Mouse (Mus musculus) forebrain, embryonic 13.5 days (tissue): ENCODE data around the gene Mmp9. TPM values are rescaled to one million over a fixed set of nuclear protein-coding genes. Genes with fewer than 3 reads are reported as not detected.

Source experiments
- ATAC-seq: fragments of 200-750 bp; cut with Nextera tagmentation; 2 replicates; pipeline ENCODE4 v1.8.0; 2017
- H3K27ac ChIP-seq: fragments of 300-500 bp; sonication (generic); 2 replicates; pipeline ENCODE4 v1.5.1; 2015; ENCODE audit warnings: inconsistent platforms, mild to moderate bottlenecking, moderate library complexity
- H3K27me3 ChIP-seq: fragments of 300-500 bp; sonication (generic); 2 replicates; pipeline ENCODE4 v1.6.1; 2015; ENCODE audit warnings: mild to moderate bottlenecking, inconsistent platforms
- H3K36me3 ChIP-seq: fragments of 300-500 bp; sonication (generic); 2 replicates; pipeline ENCODE4 v1.6.1; 2015; ENCODE audit warnings: mild to moderate bottlenecking, inconsistent platforms; ENCODE audit not compliant: poor library complexity, severe bottlenecking
- H3K4me1 ChIP-seq: fragments of 300-500 bp; sonication (generic); 2 replicates; pipeline ENCODE4 v1.6.1; 2015; ENCODE audit warnings: inconsistent platforms
- H3K4me2 ChIP-seq: fragments of 300-500 bp; sonication (generic); 2 replicates; pipeline ENCODE4 v1.6.1; 2015; ENCODE audit warnings: inconsistent platforms, mild to moderate bottlenecking, moderate library complexity
- H3K4me3 ChIP-seq: fragments of 300-500 bp; sonication (generic); 2 replicates; pipeline ENCODE4 v1.5.1; 2015; ENCODE audit warnings: mild to moderate bottlenecking, inconsistent platforms
- H3K9ac ChIP-seq: fragments of 300-500 bp; sonication (generic); 2 replicates; pipeline ENCODE4 v1.6.1; 2015; ENCODE audit warnings: mild to moderate bottlenecking, inconsistent platforms
- H3K9me3 ChIP-seq: fragments of 300-500 bp; sonication (generic); replicated peaks from 2 replicates; pipeline ENCODE4 v1.6.1; 2016; ENCODE audit warnings: inconsistent platforms
- WGBS: fragments of 180-500 bp; shearing (Covaris S2); methylation state at CpG from one replicate; pipeline ENCODE4 v1.1.7; 2015; 5-methylcytosine and 5-hydroxymethylcytosine counted together
- polyA plus RNA-seq: library from polyadenylated mRNA; unstranded; fragments of >200 nt; fragmentation: Nextera tagmentation; extraction: Ambion mirVana; gene quantifications from 2 replicates; pipeline ENCODE4 v1.2.1, GENCODE M21; 2015

Mmp9 gene
- polyA plus RNA-seq: 8.6 and 10.6 TPM in 2 replicates

DNA sequence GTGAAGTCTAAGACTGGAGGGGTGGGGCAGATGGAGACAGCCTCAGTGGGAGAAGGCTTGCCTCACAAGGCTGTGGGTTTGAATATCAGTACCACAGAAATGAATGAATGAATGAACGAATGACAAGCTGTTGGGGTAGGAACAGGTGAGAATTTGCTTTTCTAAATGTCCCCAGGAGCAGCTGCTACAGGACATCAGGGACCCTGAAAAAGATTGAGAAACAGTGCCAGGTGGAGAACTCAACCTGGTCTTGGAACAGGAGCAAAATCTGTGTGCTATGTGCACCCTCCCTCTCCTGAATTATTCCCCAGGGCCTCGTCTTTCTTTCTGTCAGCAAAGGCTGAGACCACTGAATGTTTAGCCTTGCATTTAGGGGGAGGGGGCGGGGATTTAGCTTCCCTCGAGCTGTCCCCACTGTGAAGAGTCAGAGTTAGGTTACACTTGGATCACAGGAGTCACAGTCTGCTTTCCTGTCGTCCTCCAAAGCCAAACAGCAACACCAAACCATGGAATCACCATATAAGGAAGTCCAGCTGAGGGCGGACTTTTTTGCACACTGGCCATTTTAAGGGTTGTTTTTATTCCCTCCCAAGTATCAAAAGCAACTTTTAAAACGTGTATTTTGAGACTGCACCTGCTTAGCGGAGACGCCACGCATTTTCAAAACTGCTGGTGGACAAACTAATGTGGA lies at the start of gene Mmp9:
Gene Mmp9, plus strand, starts transcription at position 641 of the 691 bp plus-strand sequence.
- Histone ChIP-seq H3K27ac (peak within 1 kb of the TSS; percentile 57; the same call in 1 of the 2 replicates), H3K27me3 (peaks cover 44% of the 10 kb centered on the region), H3K9me3 (no peaks in the 10 kb centered on the region), H3K9ac (no peak within 1 kb of the TSS), H3K4me2 (no peak within 1 kb of the TSS; the same call in 1 of the 2 replicates), H3K4me3 (no peak within 1 kb of the TSS), H3K4me1 (peaks cover 21% of the 10 kb centered on the region), H3K36me3 (no peaks in the 10 kb centered on the region)
- ATAC-seq: no peak
- WGBS: 23% methylated on average over 10 of the region's 10 CpGs

GRCm38 (mm10) chr2:164891056-164891834 lies 49.3 kb upstream of the Mmp9 start:
- Histone ChIP-seq H3K9me3 (no peaks in the 10 kb centered on the region), H3K9ac (no peak overlapping the region; the same call in 1 of the 2 replicates), H3K36me3 (peaks cover 100% of the 10 kb centered on the region), H3K4me2 (no peak overlapping the region), H3K4me3 (no peak overlapping the region), H3K4me1 (no peaks in the 10 kb centered on the region), H3K27ac (no peak overlapping the region), H3K27me3 (no peaks in the 10 kb centered on the region)
- ATAC-seq: no peak
- 87% methylated on average over 13 of the region's 13 CpGs for WGBS

- ATAC-seq: no peak
- WGBS: 73% methylated on average over 15 of the region's 15 CpGs
- Histone ChIP-seq H3K4me3 (no peak overlapping the region), H3K9ac (no peak overlapping the region), H3K4me2 (no peak overlapping the region), H3K27me3 (no peaks in the 10 kb centered on the region), H3K4me1 (no peaks in the 10 kb centered on the region), H3K9me3 (no peaks in the 10 kb centered on the region), H3K36me3 (peaks cover 100% of the 10 kb centered on the region), H3K27ac (no peak overlapping the region)
Measured at GRCm38 (mm10) chr2:164891908-164892695, 48.5 kb upstream of the Mmp9 start.

- Histone ChIP-seq H3K36me3 (peaks cover 100% of the 10 kb centered on the region), H3K4me2 (no peak overlapping the region), H3K9ac (no peak overlapping the region), H3K27me3 (no peaks in the 10 kb centered on the region), H3K9me3 (no peaks in the 10 kb centered on the region), H3K4me1 (no peaks in the 10 kb centered on the region), H3K27ac (no peak overlapping the region), H3K4me3 (no peak overlapping the region)
- ATAC-seq: no peak
- WGBS: 90% methylated on average over 6 of the region's 6 CpGs
Measured at GRCm38 (mm10) chr2:164892696-164893216, 47.8 kb upstream of the Mmp9 start.

GRCm38 (mm10) chr2:164894048-164894447 lies 46.5 kb upstream of the Mmp9 start:
- 80% methylated on average over 5 of the region's 5 CpGs for WGBS
- no peak overlapping the region for H3K4me3 ChIP-seq
- no peak overlapping the region for H3K4me2 ChIP-seq
- no peaks in the 10 kb centered on the region for H3K27me3 ChIP-seq
- peaks cover 100% of the 10 kb centered on the region for H3K36me3 ChIP-seq
- ATAC-seq: no peak
- H3K27ac ChIP-seq: no peak overlapping the region
- no peaks in the 10 kb centered on the region for H3K4me1 ChIP-seq
- no peak overlapping the region for H3K9ac ChIP-seq
- H3K9me3 ChIP-seq: no peaks in the 10 kb centered on the region

- 88% methylated on average over 1 of the region's 1 CpGs for WGBS
- Histone ChIP-seq H3K4me1 (no peaks in the 10 kb centered on the region), H3K27ac (no peak overlapping the region), H3K36me3 (peaks cover 100% of the 10 kb centered on the region), H3K4me3 (no peak overlapping the region), H3K9ac (no peak overlapping the region), H3K27me3 (no peaks in the 10 kb centered on the region), H3K9me3 (no peaks in the 10 kb centered on the region), H3K4me2 (no peak overlapping the region)
- 0 out of 2 replicates have a peak, but pooled peaks have one; percentile 23 for ATAC-seq
Measured at GRCm38 (mm10) chr2:164894644-164895043, 45.9 kb upstream of the Mmp9 start.

GRCm38 (mm10) chr2:164895885-164896284 lies 44.7 kb upstream of the Mmp9 start:
- WGBS: 93% methylated on average over 6 of the region's 6 CpGs
- H3K9ac ChIP-seq: no peak overlapping the region
- no peaks in the 10 kb centered on the region for H3K9me3 ChIP-seq
- no peak overlapping the region for H3K27ac ChIP-seq
- H3K36me3 ChIP-seq: peaks cover 100% of the 10 kb centered on the region
- ATAC-seq: no peak
- no peak overlapping the region for H3K4me2 ChIP-seq
- H3K4me1 ChIP-seq: no peaks in the 10 kb centered on the region
- H3K27me3 ChIP-seq: no peaks in the 10 kb centered on the region
- H3K4me3 ChIP-seq: no peak overlapping the region

- Histone ChIP-seq H3K36me3 (peaks cover 100% of the 10 kb centered on the region), H3K4me3 (no peak overlapping the region), H3K27ac (no peak overlapping the region), H3K4me1 (no peaks in the 10 kb centered on the region), H3K9ac (no peak overlapping the region), H3K9me3 (no peaks in the 10 kb centered on the region), H3K27me3 (no peaks in the 10 kb centered on the region), H3K4me2 (no peak overlapping the region)
- no peak for ATAC-seq
- 93% methylated on average over 7 of the region's 7 CpGs for WGBS
Measured at GRCm38 (mm10) chr2:164898008-164898407, 42.6 kb upstream of the Mmp9 start.

- H3K9me3 ChIP-seq: no peaks in the 10 kb centered on the region
- no peak for ATAC-seq
- H3K36me3 ChIP-seq: peaks cover 100% of the 10 kb centered on the region
- no peak overlapping the region for H3K4me2 ChIP-seq
- 90% methylated on average over 15 of the region's 15 CpGs for WGBS
- H3K4me1 ChIP-seq: no peaks in the 10 kb centered on the region
- H3K27ac ChIP-seq: no peak overlapping the region
- H3K4me3 ChIP-seq: no peak overlapping the region
- H3K27me3 ChIP-seq: no peaks in the 10 kb centered on the region
- H3K9ac ChIP-seq: no peak overlapping the region
Measured at GRCm38 (mm10) chr2:164899034-164899433, 41.5 kb upstream of the Mmp9 start.

- Histone ChIP-seq H3K9ac (no peak overlapping the region), H3K9me3 (no peaks in the 10 kb centered on the region), H3K4me1 (no peaks in the 10 kb centered on the region), H3K4me3 (no peak overlapping the region), H3K27me3 (no peaks in the 10 kb centered on the region), H3K27ac (no peak overlapping the region), H3K36me3 (peaks cover 100% of the 10 kb centered on the region), H3K4me2 (no peak overlapping the region)
- WGBS: 91% methylated on average over 16 of the region's 16 CpGs
- ATAC-seq: no peak
Measured at GRCm38 (mm10) chr2:164899723-164900459, 40.7 kb upstream of the Mmp9 start.

GRCm38 (mm10) chr2:164901380-164901779 lies 39.2 kb upstream of the Mmp9 start:
- Histone ChIP-seq H3K27me3 (no peaks in the 10 kb centered on the region), H3K4me3 (no peak overlapping the region), H3K4me2 (no peak overlapping the region), H3K9me3 (peaks cover 5% of the 10 kb centered on the region), H3K36me3 (peaks cover 100% of the 10 kb centered on the region), H3K4me1 (no peaks in the 10 kb centered on the region), H3K9ac (no peak overlapping the region), H3K27ac (no peak overlapping the region)
- whole genome bisulfite sequencing: 94% methylated on average over 13 of the region's 13 CpGs
- no peak for ATAC-seq
